Mouse (Mus musculus) G1E-ER4 (cell line): ENCODE results near the gene Cyld. TPM values are rescaled to one million over a fixed set of nuclear protein-coding genes. Genes with fewer than 3 reads are reported as not detected.

ENCODE experiments used
- GATA1 ChIP-seq: IDR thresholded peaks from one replicate; pipeline ENCODE4 v1.8.0; 2012; ENCODE audit warnings: low read length, inconsistent platforms
- polyA plus RNA-seq: library from polyadenylated mRNA; stranded (reverse); fragments of >175 nt; gene quantifications from 2 replicates; pipeline ENCODE4 v1.2.3, GENCODE M21; 2012

Gene Cyld
- polyA plus RNA-seq, 1 experiment = 0.50 TPM

DNA sequence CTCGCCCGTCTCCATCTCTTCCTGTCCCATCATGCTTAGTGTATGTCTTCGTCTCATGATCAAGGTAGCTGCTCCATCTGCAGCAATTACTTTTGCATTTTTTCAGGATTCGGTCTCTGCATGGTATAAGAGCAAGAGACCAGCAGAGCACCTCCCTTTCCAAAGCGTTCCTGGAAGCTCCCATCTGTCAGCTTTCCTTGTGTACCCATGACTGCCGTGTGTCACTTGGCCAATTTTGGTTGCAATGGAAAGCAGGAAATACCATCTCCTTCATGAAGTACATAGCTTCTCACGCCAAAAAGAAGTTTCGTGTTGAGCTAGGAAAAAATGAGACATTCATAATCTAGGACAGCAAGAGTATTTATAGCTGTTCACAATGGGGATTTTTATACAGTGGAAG lies 15.8 kb upstream of the Cyld start:
- TF ChIP-seq GATA1 = no peak

DNA sequence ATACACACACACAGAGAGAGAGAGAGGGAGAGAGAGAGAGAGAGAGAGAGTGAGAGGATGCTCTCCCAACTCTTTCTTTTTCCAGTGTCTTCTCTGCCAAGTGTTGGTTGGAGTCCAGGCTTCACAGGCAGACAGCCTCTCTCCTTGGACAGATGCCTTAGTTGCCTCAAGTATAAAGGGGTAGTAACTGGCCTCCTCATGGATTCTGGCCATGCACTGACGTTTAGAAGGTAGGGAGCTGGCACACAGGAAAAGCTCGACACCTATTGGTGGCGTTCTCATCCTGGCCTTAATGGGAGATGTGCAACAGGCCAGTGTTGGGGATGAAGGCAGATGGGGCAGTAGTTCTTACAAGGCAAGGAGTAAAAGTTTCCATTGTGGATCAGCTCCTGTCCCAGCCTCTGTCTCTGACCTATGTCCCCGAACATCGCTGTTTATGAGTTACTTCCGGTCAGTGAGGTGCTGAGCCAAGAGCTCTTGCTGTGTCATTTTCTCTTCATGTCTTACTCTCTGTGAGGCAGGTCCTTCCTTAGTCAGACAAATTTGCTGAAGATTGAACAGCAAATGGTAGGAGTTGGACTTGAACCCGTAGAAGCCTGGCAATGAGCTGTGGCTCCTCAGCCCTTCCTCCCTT lies 13.1 kb upstream of the Cyld start:
- no peak for TF ChIP-seq GATA1

DNA sequence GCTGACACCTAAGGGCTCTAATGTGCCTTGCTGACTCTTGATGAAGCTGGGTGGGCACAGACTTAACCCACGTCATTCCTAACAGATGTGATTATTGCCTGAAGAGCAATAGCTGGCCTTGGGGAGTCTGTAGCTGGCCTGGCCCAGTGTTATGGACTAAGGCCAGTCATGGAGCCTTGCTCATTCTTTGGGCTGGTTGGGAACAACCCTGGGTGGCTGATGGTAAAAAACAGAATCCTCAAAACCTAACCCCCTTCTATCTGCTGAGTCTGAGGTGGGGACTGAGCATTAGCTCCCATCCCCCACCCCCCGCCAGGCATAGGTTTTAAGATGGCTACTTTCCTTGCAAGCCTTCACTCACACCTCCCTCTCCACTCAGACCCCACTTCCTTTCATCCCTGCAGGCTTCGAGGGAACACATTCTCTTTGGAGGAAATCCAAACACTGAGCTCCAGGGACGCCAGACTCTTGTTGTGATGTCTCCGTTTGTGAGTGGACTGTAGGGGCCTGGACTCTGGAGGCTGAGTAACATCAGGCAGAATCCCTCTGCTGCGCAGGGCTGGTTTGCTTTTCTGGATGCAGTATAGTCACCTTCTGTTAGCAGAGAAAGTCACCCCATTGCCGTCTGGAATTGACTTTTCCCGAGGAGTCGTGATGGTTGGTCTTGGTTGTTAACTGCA lies 10.5 kb upstream of the Cyld start:
- no peak for TF ChIP-seq GATA1

DNA sequence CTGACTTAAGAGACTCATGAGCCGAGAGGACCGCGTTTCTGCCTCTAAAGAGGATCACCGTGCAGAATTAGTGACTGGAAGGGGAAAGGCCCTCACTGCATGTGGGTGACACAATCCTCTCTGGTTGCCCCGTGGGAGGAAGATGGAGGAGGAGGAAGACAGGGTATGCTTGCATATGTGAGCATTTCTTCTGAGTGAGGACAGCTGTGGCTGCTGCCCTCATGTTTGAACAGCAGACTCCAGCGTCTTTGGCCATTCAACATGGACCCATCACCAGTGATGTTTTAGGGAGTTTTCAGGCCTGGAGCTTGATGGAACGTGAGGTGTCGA lies 10.0 kb upstream of the Cyld start:
- no peak for TF ChIP-seq GATA1

DNA sequence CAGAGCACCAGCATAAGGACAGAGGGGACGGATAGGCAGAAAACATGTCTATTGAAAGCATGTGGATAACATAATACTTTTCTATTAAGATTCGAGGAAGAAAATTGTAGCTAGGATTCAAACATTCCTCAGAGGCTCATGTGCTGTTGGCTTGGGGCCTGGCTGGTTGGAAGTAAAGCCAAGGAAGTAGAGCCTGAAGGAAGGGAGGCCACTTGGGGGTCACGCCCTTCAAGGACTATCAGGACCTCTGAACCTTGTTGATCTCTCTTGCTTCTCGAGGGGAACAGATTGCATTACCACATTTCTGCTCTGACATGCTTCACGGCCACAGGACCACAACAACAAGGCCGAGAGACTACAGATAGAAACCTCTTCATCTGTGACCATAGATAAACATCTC lies 7.7 kb upstream of the Cyld start:
- TF ChIP-seq GATA1 = no peak

DNA sequence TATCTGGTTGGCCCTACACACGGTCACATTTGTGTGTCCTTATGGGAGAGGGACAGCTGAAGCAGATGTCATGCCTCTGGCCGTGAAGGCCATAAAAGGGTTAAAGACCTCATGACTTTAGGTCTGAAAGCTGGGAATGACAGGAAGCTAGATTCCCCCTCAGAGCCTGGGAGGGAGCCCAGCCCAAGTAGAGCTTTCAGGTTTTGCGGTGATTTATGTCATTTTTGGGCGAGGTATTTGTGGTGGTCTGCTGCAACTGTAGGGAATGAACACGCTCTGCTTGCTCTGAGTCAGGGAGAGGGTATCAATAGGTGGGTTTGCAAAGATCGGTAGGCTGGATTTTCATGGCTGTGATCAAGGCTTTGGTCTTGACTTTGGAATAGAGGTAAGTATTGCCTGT lies 6.9 kb upstream of the Cyld start:
- TF ChIP-seq GATA1 = no peak

DNA sequence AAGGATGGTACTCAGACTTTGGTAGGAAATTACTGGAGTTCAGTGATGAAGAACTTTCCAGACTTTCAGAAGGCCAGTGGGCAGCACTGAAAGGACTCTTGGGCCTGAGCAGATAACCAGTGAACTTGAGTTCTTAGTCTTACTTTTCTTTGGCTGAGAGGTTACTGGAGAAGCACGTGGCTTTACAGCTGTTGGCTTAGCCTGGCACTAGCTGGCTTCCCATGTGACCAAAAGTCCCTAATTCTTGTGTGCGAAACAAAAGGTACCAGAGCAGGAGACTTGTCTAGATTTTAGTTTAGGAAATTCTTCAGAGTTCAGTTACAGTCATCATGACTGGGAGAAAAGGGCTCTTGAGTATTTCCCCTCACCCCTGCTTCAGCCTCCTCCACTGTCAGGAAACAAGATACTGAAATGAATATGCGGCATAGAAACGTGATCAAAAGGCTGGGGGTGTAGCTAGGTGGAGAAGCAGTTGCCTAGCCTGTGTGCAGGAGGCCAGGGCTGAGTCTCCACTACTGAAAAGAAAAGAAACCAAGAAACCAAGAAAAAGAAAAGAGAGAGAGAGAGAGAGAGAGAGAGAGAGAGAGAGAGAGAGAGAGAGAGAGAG lies 5.4 kb upstream of the Cyld start:
- no peak for TF ChIP-seq GATA1

DNA sequence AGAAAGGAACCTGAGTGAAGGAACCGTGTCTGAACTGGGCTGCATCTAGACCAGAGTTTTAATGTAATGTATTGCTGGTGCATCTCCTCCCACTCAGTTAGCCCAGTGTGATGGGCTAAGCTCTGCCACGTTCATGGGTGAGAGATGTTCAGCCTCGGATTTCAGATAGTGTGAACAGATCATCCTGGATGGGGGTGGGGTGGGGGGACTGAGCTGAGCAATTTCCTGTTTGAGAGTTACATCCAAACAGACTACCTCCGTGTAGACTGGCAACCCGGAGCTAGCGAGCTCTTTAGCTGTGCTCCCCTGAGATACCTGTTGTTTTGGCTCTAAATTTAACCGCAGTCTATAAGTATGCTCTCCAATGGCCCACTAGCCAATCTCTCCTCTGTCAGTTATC lies 4.9 kb upstream of the Cyld start:
- no peak for TF ChIP-seq GATA1

DNA sequence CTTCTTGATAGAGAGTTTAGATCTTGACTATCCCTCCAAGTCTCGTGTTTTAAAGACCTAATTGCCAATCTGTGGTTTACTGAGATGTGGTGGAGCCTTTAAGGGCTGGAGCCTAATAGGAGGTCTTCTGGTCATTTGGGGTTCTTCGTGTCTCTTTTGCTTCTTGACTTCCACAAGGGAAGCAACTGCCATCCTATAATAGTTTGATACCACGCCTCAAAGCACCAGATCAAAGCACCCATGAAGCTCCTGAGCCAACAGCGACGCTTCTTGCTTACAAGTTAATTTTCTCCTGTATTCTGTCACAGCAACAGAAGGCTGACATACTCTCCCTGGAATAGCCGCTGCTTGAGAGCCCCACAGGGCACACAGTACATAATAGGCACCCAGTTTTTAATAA lies 4.0 kb upstream of the Cyld start:
- TF ChIP-seq GATA1 = no peak

DNA sequence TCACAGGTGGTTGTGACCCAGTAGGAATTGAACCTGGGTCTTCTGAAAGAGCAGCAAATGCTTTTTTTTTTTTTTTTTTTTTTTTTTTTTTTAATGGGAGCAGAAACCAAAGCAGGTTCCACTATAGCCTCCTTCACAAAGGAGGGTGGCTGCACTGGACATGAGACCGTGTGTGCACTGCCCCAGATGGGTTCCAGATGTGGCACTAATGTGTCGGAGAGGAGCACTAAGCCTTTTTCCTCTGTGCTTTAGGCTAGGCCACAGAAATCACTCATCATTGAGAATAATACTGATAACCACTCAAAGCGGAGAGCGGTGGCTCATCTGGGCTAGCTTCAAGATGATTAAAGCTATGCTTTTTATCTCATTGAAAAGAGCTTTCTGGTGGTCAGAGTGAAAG lies 3.5 kb upstream of the Cyld start:
- no peak for TF ChIP-seq GATA1

DNA sequence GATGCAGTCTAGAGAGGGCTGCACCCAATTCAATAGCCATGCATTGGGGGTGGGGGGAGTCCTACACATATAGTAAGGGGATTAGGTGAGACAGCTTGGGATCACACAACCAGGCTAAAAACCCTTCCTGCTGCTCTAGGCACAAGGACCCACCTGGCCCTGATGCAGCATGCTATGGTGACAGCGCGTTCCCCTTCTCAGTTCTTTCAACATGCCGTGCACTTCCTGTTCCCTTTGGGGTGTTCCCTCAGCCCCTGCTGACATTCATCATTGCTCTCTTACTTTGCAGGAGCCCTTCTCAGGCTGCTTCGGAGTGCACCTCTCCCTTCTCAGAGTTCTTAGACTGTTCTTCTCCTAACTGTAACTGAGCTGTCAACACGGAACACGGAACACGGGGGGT lies 2.5 kb upstream of the Cyld start:
- no peak for TF ChIP-seq GATA1

DNA sequence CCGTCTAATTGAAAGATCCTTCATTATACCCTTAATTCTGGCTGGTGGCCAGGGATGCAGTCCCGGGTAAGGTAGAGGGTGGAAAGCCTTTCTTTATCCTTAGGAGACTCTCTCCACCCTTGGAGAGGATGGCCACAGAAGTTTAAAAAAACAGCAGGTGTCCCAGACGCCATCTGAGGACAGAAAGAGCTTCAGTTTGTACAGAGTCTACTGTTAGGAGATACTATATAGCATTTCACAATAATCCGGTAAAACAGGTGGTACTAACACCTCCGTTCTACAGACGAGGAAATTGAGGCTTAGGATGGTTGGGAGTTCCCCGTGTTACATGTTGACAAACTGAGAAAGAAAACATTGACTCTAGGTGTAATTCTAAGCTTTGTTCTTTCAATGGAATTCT lies 600 bp upstream of the Cyld start:
- TF ChIP-seq GATA1 = no peak

DNA sequence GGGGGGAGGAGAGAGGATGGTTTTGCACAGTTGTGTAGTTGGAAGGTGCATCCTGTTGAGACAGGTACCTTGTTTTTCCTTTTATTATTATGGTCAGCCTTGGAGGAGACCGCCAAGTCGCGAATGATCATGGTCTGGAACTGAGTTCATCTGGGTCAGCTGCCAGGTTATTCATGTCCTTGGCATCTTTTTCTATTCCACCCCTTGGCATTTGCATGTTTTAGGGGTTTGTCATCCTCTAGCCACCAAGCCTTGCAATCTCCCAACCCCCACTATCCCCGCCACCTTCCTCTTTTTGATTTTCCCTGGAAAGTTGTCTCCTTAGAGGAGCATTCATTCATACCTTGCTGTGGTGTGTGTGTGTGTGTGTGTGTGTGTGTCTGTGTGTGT lies 809 bp downstream of the Cyld start:
- no peak for TF ChIP-seq GATA1

DNA sequence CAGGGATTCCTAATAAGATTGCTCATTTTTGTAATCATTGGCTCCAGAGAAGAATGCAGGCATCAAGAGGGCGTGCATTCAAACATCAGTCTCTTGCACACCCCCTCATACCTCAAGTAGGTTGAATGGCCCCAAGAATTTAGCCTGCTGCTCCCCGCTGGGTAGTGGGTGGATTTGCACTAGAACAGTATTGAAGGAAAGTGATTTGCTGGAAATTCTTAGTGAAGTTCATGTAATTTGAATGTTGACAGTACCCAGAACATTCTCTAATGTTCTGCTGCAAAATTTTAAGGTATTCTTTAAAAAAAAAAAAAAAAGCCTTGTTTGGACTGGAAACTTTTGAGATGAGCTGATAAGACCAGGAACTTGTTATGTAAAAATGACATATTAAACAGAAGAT lies 1.2 kb downstream of the Cyld start:
- no peak for TF ChIP-seq GATA1

DNA sequence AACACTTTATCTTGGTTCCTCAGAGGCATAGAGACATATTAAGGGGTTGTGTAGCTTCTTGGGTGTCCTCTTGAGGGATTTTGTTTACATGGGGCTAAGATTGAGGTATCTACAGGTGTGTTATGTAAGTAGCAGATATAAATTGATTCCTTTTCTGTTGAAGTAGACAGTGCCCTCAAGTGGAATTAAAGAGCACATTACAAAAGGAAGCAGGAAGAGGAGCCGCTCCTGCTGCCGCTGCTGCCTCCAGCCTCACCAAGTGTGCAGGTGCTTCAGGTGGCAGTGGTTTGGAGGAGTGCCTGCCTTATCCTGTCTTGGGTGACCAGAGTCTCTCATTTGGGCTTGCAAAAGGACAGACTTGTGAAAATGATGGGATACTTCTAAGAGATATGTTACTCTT lies 4.8 kb downstream of the Cyld start:
- TF ChIP-seq GATA1 = no peak

DNA sequence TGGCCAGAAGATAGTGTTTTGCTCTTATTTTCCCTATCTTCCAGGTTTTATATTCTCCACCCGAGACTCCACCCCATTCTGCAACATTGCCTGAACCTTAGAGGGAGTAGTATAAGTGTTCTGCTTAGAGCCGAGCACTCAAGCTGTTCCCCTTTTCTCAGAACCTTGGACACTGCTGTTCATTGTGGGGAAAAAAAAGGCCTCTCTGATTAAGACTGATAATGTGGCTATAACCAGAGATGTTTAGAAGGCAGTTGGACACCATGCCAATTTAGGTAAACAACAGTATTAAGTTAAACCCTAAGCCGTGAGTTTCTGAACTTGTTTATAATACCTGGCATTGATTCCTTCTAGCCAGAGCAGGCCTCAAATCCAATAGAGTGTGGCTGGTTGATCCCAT lies 6.0 kb downstream of the Cyld start:
- TF ChIP-seq GATA1 = no peak

DNA sequence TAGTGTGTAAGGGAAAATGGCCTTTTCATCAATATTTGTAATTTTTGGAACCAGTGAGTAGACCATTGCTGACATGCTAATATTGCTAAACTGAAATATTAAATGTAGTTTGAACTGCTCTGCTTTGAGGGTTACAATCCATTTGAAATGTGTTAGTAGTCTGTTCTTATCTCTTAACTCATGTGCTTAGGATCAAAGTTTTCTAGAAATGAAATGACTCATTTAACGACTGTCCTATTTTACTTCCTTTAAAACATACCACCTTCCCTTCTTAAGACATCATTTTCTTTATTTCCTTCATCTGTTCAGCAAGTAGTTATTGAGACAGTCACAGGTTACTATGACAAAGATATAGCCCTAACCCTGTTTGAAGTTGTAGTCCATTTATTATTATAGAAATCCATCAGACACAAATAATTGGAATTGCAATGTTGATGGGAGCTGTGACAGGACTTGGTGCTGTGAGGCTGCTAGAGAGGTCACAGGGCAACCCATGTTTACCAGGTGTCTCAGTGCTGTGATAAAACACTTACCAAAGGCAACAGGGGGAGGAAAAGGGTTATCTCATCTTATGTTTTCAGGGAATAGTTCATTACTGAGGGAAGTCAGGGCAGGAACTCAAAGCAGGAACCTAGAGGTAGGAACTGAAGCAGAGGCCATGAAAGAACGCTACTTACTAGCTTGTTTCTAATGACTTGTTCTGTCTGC lies 26.6 kb downstream of the Cyld start:
- TF ChIP-seq GATA1 = no peak
